Mouse (Mus musculus) testis, adult 2 months (tissue): ENCODE data around the gene Sec61b.

Experiments used
- CTCF ChIP-seq: fragments of 200-500 bp; IDR thresholded peaks from 2 replicates; pipeline ENCODE4 v1.5.1; 2012; ENCODE audit warnings: low read depth, mild to moderate bottlenecking, inconsistent platforms, low read length, moderate library complexity; ENCODE audit not compliant: control insufficient read depth, insufficient read depth, insufficient replicate concordance
- POLR2A ChIP-seq: fragments of 200-500 bp; IDR thresholded peaks from 2 replicates; pipeline ENCODE4 v1.6.1; 2012; ENCODE audit warnings: low read depth, mild to moderate bottlenecking, inconsistent platforms, low read length, moderate library complexity; ENCODE audit not compliant: control insufficient read depth

- no peak for TF ChIP-seq CTCF
- no peak for TF ChIP-seq POLR2A
These were observed 7.3 kb upstream of the Sec61b start for GRCm38 (mm10) chr4:47467196-47467595.
